Mouse (Mus musculus) lung, postnatal 0 days (tissue): ENCODE measurements around the gene Nkx2-5.

ENCODE experiments used
- CTCF ChIP-seq: IDR thresholded peaks from 2 replicates; pipeline ENCODE4 v1.5.1; 2016; ENCODE audit warnings: antibody characterized with exemption, mild to moderate bottlenecking
- EP300 ChIP-seq: IDR thresholded peaks from 2 replicates; pipeline ENCODE4 v1.6.1; 2016; ENCODE audit warnings: antibody characterized with exemption, mild to moderate bottlenecking, control low read depth

- no peak for TF ChIP-seq EP300
- TF ChIP-seq CTCF = no peak
These were observed 6.3 kb upstream of the Nkx2-5 start for GRCm38 (mm10) chr17:26851136-26851460.
